Mouse (Mus musculus) liver, embryonic 14.5 days (tissue): ENCODE data around the gene Sept11.

Source experiments
- CTCF ChIP-seq: IDR thresholded peaks from 2 replicates; pipeline ENCODE4 v1.5.1; 2016; ENCODE audit warnings: antibody characterized with exemption, low read depth, control low read depth
- EP300 ChIP-seq: IDR thresholded peaks from 2 replicates; pipeline ENCODE4 v1.6.1; 2016; ENCODE audit warnings: antibody characterized with exemption, low read depth

GRCm38 (mm10) chr5:93115059-93115458 lies 21.8 kb downstream of the Sept11 start:
- TF ChIP-seq CTCF (no peak), EP300 (no peak)
